Mouse (Mus musculus) small intestine, adult 2 months (tissue): Measurements from ENCODE around the gene Gpam. TPM values are rescaled to one million over a fixed set of nuclear protein-coding genes. Genes with fewer than 3 reads are reported as not detected.
"Not testable (repeated sequence)": the region's sequence is repeated elsewhere in the genome, so short reads cannot be mapped to it uniquely, and the experiment has no call there.

ENCODE experiments used
- H3K27ac ChIP-seq: fragments of 200-500 bp; 2 replicates; pipeline ENCODE4 v1.5.1; 2012; ENCODE audit warnings: low read depth, low read length, control low read depth, inconsistent platforms; ENCODE audit not compliant: insufficient read depth
- H3K27me3 ChIP-seq: fragments of 200-500 bp; 2 replicates; pipeline ENCODE4 v1.6.1; 2012; ENCODE audit warnings: mild to moderate bottlenecking, moderate library complexity, low read length, inconsistent platforms; ENCODE audit not compliant: control insufficient read depth, insufficient read depth
- H3K36me3 ChIP-seq: fragments of 200-500 bp; 2 replicates; pipeline ENCODE4 v1.6.1; 2012; ENCODE audit warnings: mild to moderate bottlenecking, low read length, control low read depth, inconsistent platforms; ENCODE audit not compliant: control insufficient read depth, insufficient read depth
- H3K4me1 ChIP-seq: fragments of 200-500 bp; 2 replicates; pipeline ENCODE4 v1.6.1; 2012; ENCODE audit warnings: low read length, inconsistent platforms, mixed read lengths; ENCODE audit not compliant: control insufficient read depth, insufficient read depth, insufficient read length
- H3K4me3 ChIP-seq: fragments of 200-500 bp; 2 replicates; pipeline ENCODE4 v1.5.1; 2012; ENCODE audit warnings: low read depth, mild to moderate bottlenecking, control low read depth, inconsistent platforms, low read length, moderate library complexity
- CTCF ChIP-seq: fragments of 200-500 bp; IDR thresholded peaks from 2 replicates; pipeline ENCODE4 v1.5.1; 2012; ENCODE audit warnings: low read depth, mild to moderate bottlenecking, control low read depth, inconsistent platforms, low read length, moderate library complexity, mixed read lengths; ENCODE audit not compliant: insufficient replicate concordance, insufficient read length; ENCODE audit errors: extremely low read depth
- POLR2A ChIP-seq: fragments of 200-500 bp; IDR thresholded peaks from 2 replicates; pipeline ENCODE4 v1.6.1; 2012; ENCODE audit warnings: low read depth, mild to moderate bottlenecking, control low read depth, inconsistent platforms, low read length, moderate library complexity
- WGBS: fragments of 180-500 bp; shearing (Covaris S2); methylation state at CpG from one replicate; pipeline ENCODE4 v1.1.7; 2018; 5-methylcytosine and 5-hydroxymethylcytosine counted together
- polyA plus RNA-seq: library from polyadenylated mRNA; depleted of rRNA; stranded (reverse); fragments of >200 nt; gene quantifications from 2 replicates; pipeline ENCODE4 v1.2.3, GENCODE M21; 2012

Gene Gpam
- polyA plus RNA-seq, 1 experiment = 4.7 TPM

GRCm38 (mm10) chr19:55152983-55153382 lies 25.9 kb upstream of the Gpam start:
- 80% methylated on average over 6 of the region's 6 CpGs for WGBS
- Histone ChIP-seq H3K27ac (no peak overlapping the region), H3K27me3 (no peaks in the 10 kb centered on the region), H3K36me3 (no peaks in the 10 kb centered on the region), H3K4me3 (no peak overlapping the region), H3K4me1 (peaks cover 7% of the 10 kb centered on the region; the same call in 1 of the 2 replicates)
- no peak for TF ChIP-seq CTCF
- no peak for TF ChIP-seq POLR2A

DNA sequence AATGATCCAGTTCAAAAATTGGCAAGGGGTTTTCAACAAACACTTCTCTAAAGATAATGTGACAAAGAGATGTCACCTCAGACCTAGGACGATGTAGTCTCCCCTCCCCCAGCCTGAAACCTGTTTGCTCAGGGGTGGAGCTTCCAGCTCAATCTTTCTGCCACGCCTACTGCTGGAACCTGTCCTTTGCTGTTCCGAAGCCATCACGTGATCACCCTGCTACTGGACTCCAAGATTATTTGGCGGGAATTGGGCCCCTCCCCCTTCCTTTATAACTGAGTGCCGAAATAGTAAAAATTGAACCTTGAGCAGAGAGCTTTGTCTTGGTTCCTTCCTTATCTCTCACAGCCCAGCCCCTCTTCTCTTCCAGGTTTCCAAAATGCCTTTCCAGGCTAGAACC lies 25.2 kb upstream of the Gpam start:
- not testable (repeated sequence) for H3K27me3 ChIP-seq, H3K4me3 ChIP-seq, H3K36me3 ChIP-seq, H3K27ac ChIP-seq, H3K4me1 ChIP-seq
- 20% methylated on average over 6 of the region's 6 CpGs for WGBS

DNA sequence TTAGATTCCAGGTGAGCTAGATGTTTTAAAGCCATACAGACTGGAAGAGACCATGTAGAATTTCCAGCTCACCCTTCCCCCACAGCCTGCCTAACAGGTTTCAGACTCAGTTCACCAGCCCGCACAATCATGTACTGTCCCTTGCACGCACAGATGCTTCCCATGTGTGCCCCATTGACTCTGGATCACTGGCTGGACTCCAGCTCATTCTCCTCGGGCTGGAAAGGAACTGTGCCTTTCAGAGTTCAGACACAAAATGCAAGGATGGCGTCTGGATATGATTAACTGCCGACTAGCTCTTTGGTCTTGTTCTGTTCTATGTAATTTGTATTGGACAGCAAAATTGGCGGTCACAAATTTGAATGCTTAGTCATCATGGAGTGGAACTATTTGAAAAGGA lies 22.6 kb upstream of the Gpam start:
- no peaks in the 10 kb centered on the region for H3K27me3 ChIP-seq
- TF ChIP-seq POLR2A (no peak), CTCF (no peak)
- H3K4me1 ChIP-seq = peaks cover 9% of the 10 kb centered on the region; the same call in 1 of the 2 replicates
- no peaks in the 10 kb centered on the region for H3K36me3 ChIP-seq
- H3K27ac ChIP-seq = no peak overlapping the region
- no peak overlapping the region for H3K4me3 ChIP-seq
- WGBS = 76% methylated on average over 6 of the region's 6 CpGs

GRCm38 (mm10) chr19:55148109-55148508 lies 21.1 kb upstream of the Gpam start:
- TF ChIP-seq CTCF = no peak
- TF ChIP-seq POLR2A = no peak
- H3K27ac ChIP-seq = no peak overlapping the region
- no peaks in the 10 kb centered on the region for H3K36me3 ChIP-seq
- peaks cover 9% of the 10 kb centered on the region; the same call in 1 of the 2 replicates for H3K4me1 ChIP-seq
- no peak overlapping the region for H3K4me3 ChIP-seq
- no peaks in the 10 kb centered on the region for H3K27me3 ChIP-seq
- WGBS = 32% methylated on average over 6 of the region's 6 CpGs

DNA sequence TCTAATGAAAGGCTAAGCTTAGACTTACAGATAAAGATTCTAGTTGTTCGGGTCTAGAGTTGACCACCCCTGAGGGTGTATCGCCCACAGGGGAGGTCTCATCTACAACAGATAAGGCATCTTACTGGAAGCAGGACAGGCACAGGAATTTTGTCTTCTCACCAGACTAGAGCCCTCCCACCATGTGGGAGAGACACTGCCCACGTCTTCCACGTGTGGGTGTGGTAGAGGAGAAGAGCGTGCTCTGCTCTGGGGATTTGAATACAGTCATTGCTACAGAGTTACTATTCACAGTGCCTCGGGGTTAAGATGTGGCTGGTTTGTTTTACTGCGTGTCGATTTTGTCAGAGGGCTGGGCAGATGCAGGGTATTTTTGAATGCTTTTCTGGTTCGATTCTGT lies 20.5 kb upstream of the Gpam start:
- Histone ChIP-seq H3K4me3 (no peak overlapping the region), H3K27me3 (no peaks in the 10 kb centered on the region), H3K36me3 (no peaks in the 10 kb centered on the region), H3K27ac (no peak overlapping the region), H3K4me1 (peaks cover 9% of the 10 kb centered on the region; the same call in 1 of the 2 replicates)
- WGBS = 60% methylated on average over 9 of the region's 9 CpGs
- no peak for TF ChIP-seq CTCF
- TF ChIP-seq POLR2A = no peak

- no peak overlapping the region for H3K4me3 ChIP-seq
- TF ChIP-seq CTCF = no peak
- TF ChIP-seq POLR2A = no peak
- H3K27ac ChIP-seq = no peak overlapping the region
- no peaks in the 10 kb centered on the region for H3K36me3 ChIP-seq
- WGBS = 91% methylated on average over 2 of the region's 2 CpGs
- peaks cover 9% of the 10 kb centered on the region; the same call in 1 of the 2 replicates for H3K4me1 ChIP-seq
- no peaks in the 10 kb centered on the region for H3K27me3 ChIP-seq
Measured at GRCm38 (mm10) chr19:55145136-55145535, 18.1 kb upstream of the Gpam start.

- no peak overlapping the region for H3K27ac ChIP-seq
- TF ChIP-seq CTCF (no peak), POLR2A (no peak)
- WGBS = 86% methylated on average over 5 of the region's 5 CpGs
Measured at GRCm38 (mm10) chr19:55144691-55145090, 17.7 kb upstream of the Gpam start.

More at GRCm38 (mm10) chr19:55144691-55145090, 17.7 kb upstream of the Gpam start:
- peaks cover 9% of the 10 kb centered on the region; the same call in 1 of the 2 replicates for H3K4me1 ChIP-seq
- no peaks in the 10 kb centered on the region for H3K36me3 ChIP-seq
- H3K4me3 ChIP-seq = no peak overlapping the region
- H3K27me3 ChIP-seq = no peaks in the 10 kb centered on the region
